Mouse (Mus musculus) B cell, adult 2 months (primary cell): ENCODE measurements around the gene Dlgap1.

Experiments used
- DNase-seq, 2 experiments: peaks; one replicate each; pipeline ENCODE4 v3.0.0; 2022

Dlgap1 gene

DNA sequence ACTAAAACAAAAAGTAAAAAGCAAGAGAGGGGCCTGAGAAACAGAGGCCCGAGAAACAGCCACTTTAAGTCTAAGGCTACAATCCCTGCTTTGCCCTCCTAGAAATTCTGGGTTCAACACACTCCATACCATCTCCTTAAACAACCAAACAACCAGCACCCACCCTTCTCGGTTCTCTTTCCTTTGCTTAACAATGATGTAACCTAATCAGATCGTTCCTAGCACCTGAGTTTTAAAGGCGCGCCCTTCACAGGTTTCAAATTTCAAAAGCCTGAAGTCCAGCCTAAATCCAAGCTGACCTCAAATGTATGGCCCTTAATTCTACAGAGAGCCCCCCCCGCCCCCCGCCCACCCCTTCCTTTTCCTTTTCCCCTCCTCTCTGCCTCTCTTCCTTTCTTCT is 810.9 kb downstream of the Dlgap1 start:
- no peak for DNase-seq

- DNase-seq: no peak
Measured at GRCm38 (mm10) chr17:70780726-70781689, 812.1 kb downstream of the Dlgap1 start.

DNA sequence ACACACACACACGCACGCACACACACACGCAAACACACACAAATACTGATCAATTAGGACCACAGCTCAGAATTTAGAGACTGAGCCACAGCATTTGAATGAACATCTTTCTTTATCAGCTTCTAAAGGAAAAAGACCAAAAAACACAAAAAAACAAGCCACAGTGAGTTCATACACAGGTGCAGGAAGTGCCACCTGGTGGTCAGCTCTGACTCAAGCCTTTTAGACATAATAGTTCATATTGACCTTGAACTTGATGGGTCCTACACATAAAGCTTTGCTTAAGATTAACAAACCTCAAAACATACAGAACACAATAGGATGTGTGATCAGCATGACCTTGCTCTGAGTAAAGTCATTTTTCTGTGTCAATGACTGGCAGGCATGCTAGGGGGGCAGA is 814.4 kb downstream of the Dlgap1 start:
- DNase-seq: peak in 1 of 2 experiments; percentile 4

GRCm38 (mm10) chr17:70787366-70787765 is 818.5 kb downstream of the Dlgap1 start:
- no peak for DNase-seq

- DNase-seq: no peak
Measured at GRCm38 (mm10) chr17:70790801-70791200, 821.9 kb downstream of the Dlgap1 start.

DNA sequence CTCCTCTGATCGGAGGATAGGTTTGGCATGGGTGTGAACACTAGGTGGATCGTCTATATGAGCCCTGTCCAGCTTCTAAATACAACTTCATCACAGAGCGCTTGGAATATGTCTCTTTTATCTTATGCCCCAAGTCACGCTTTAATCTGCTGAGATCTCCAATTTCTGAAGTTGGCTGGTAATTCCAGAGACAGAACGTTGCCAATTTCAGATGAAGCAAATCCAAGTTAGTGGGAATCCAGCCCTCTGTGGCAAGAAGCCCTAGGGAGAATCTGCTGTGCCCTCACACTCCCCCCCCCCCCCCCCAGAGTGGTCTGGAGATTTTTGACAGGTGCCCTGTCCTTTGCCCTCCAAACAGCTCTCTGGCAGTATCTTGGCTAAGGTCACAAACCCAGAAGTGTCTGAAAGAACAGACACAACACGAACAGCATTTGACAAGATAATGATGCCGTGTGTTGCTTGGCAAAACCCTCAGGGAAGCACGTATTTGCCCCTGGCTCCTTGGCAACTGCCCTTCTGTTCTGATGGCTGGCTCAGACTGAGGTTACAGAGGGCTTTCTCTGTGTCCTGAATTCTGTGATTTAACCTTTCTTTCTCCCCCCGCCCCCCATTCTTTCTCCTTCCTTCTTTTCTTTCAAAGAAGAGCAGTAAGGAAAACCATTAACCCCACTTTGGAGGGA is 822.9 kb downstream of the Dlgap1 start:
- no peak for DNase-seq

- DNase-seq: no peak
Measured at GRCm38 (mm10) chr17:70794291-70794690, 825.4 kb downstream of the Dlgap1 start.

GRCm38 (mm10) chr17:70794722-70795121 is 825.8 kb downstream of the Dlgap1 start:
- no peak for DNase-seq

DNA sequence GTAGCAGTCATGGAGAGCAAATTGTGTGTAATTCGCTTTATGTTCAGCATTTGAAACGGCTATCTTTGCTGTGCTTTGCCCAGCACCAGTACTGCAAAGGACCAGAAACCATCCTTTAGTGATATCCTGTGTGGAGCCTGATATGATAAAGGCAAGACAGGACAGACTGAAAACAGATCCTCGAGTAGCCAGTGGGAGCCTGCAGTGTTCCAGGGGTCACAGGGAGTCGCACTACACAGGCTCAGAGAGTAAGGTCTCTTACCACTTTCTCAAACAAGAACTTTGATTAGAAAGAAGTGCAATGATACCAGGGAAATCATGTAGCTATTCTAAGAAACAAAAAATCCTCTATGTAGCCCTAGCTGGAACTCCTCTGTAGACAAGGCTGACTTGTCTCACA is 826.3 kb downstream of the Dlgap1 start:
- no peak for DNase-seq

- DNase-seq: no peak
Measured at GRCm38 (mm10) chr17:70796940-70797772, 828.3 kb downstream of the Dlgap1 start.

DNA sequence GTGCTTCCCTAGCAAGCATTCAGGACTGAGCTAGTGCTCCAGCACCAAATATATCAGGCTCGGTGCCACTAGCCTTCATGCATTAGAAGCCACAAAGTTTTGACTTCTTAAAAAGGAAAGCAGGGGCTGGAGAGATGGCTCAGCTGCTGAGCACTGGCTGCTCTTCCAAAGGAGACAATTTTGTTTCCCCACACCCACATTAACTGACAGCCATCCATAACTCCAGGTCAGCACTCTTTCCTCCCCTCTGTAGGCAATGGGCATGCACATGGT is 828.8 kb downstream of the Dlgap1 start:
- no peak for DNase-seq

GRCm38 (mm10) chr17:70799266-70799665 is 830.4 kb downstream of the Dlgap1 start:
- DNase-seq: peak in 1 of 2 experiments; percentile 13

DNA sequence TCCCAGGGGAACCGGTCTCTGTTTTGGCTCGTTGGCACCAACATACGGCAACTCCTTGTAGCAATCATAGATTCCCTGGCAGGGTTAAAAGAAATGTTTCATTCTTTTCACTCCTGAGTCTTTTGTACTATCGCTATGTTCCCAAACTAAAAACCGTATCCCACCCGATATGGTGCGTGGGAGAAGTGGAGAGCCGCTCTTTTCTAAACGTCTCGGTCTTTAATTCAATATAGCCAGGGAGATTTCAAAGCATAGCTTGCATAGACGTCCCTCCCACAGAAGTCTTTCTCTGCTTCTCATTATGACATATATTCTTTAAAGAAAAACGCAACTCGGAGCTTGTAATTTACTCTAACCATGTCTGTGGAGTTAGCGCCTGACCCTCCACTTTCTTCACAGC is 833.1 kb downstream of the Dlgap1 start:
- DNase-seq: no peak

- DNase-seq: no peak
Measured at GRCm38 (mm10) chr17:70805866-70806265, 837.0 kb downstream of the Dlgap1 start.

DNA sequence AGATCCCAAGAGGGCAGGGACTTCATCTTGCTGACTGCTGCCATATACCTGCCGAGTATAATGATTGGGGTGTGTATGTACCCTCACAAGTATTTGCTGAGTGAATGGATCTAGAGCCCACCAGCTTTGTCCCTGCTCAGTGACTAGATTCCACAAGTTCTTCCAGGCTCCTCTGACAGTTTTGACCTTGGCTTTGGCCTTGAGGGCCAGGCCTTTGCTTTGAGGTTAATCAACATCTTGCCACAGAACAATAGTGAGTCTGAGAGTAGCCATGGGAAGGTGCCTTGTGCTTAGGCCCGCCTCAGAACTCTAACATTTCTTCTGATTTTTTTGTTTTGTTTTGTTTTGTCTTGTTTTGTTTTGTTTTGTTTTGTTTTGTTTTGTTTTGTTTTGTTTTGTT is 837.7 kb downstream of the Dlgap1 start:
- DNase-seq: no peak

- no peak for DNase-seq
Measured at GRCm38 (mm10) chr17:70807885-70808284, 839.0 kb downstream of the Dlgap1 start.

DNA sequence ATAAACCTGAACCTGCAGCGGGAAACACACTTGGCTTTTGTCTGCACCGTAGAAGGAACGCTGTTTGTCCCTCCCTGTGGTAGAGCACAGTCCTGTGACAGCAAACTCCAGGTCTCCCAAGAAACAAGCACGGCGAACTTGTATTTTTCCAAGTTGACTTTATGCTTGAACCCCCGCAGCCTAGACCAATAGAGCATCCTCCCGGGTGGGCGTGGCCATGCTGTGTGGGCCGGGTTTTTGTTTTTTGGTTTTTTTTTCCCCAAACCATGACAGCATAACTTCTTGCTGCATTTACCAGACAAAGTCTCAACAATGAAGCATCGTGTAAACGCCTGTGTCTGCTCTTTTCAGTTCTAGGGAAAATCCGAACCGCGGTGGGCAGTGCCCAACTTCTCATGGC is 840.0 kb downstream of the Dlgap1 start:
- DNase-seq: no peak

- no peak for DNase-seq
Measured at GRCm38 (mm10) chr17:70809776-70810175, 840.9 kb downstream of the Dlgap1 start.

DNA sequence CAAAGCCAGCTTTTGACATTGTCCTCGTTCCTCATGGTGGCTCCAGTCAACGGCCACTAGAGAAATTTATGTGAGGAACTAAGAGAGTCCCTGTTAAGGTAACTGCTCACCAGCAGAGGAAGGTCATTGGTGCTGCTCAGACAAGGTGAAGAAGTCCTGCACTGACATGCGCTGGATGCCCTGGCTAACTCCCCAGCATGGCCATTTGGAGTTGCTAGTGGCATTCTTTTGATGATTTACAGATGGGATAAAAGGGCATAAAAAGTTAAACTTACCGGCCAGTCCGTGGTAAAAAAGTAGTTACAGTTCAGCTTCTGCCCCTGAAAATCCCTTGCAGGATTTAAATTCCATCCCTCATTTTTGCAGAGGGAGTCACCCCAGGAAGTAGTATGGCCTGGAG is 841.9 kb downstream of the Dlgap1 start:
- DNase-seq: no peak

- DNase-seq: no peak
Measured at GRCm38 (mm10) chr17:70815001-70815400, 846.1 kb downstream of the Dlgap1 start.

DNA sequence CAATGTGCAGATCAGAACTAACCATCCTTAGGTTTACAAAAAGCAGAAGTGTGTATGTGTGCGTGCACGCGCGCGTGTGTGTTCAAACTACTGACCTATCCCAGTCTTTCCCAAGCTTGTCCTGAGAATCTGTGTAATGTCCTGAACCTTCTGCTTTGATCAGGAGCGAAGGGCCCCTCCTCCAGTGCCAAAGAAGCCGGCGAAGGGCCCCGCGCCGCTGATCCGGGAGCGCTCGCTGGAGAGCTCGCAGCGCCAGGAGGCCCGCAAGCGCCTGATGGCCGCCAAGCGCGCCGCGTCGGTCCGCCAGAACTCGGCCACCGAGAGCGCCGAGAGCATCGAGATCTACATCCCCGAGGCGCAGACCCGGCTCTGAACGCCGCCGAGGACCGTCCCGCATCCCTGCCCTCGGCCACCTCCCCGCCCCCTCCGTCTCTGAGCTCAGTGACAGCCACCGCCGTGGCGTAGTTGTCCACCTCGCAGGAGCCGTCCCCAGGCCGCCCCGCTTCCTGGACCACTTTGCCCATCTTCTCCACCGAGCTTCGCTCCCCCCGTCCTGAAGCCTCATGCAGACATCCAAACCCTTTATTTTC is 849.1 kb downstream of the Dlgap1 start:
- peak; percentile 21 to 27 for DNase-seq

DNA sequence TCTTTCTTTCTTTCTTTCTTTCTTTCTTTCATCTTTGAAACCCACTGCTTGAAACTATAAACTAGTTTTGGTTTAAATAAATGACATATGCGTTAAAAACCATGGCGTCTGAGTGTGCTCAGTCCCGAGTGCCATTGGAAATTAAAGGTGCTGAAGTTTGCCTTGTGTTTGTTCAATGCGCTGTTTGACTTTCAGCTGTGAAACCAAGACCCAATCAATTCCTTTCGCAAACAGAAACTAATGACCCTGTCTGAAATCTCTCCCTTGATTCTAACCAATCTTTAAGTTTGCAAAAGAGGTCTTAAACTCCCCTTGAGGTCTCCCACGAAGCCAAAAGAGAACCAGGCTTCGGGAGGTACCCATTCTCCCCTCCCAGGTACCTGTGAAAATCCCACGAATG is 854.2 kb downstream of the Dlgap1 start:
- no peak for DNase-seq

GRCm38 (mm10) chr17:70826227-70826626 is 857.4 kb downstream of the Dlgap1 start:
- no peak for DNase-seq
